Mouse (Mus musculus) NIH3T3 (cell line): ENCODE results near the gene Cyp26a1.

ENCODE experiments used
- DNase-seq: peaks from one replicate; pipeline ENCODE4 v3.0.0-alpha.2; 2012; ENCODE audit warnings: low read depth

The Cyp26a1 gene

GRCm38 (mm10) chr19:37697651-37698272, at the start of gene Cyp26a1:
Cyp26a1 (plus strand) TSS chr19:37697798.
- DNase-seq, result no peak

GRCm38 (mm10) chr19:37647994-37648393, 49.6 kb upstream of the Cyp26a1 start:
- peak; percentile 73 for DNase-seq

- DNase-seq, result no peak
Measured at GRCm38 (mm10) chr19:37650526-37650925, 47.1 kb upstream of the Cyp26a1 start.

GRCm38 (mm10) chr19:37654012-37654411, 43.6 kb upstream of the Cyp26a1 start:
- DNase-seq, result no peak

- no peak for DNase-seq
Measured at GRCm38 (mm10) chr19:37656441-37656840, 41.2 kb upstream of the Cyp26a1 start.

GRCm38 (mm10) chr19:37665256-37665655, 32.3 kb upstream of the Cyp26a1 start:
- DNase-seq, result no peak

GRCm38 (mm10) chr19:37667855-37668594, 29.6 kb upstream of the Cyp26a1 start:
- DNase-seq, result no peak

- no peak for DNase-seq
Measured at GRCm38 (mm10) chr19:37668657-37669056, 28.9 kb upstream of the Cyp26a1 start.

GRCm38 (mm10) chr19:37669486-37669885, 28.1 kb upstream of the Cyp26a1 start:
- no peak for DNase-seq

GRCm38 (mm10) chr19:37673393-37673792, 24.2 kb upstream of the Cyp26a1 start:
- peak; percentile 87 for DNase-seq

GRCm38 (mm10) chr19:37685281-37685680, 12.3 kb upstream of the Cyp26a1 start, which contains the start of gene Cyp26c1:
Cyp26c1 (plus strand) TSS chr19:37685581.
- no peak for DNase-seq

GRCm38 (mm10) chr19:37686347-37686746, 11.3 kb upstream of the Cyp26a1 start:
- DNase-seq, result no peak

- DNase-seq, result no peak
Measured at GRCm38 (mm10) chr19:37686941-37687850, 10.4 kb upstream of the Cyp26a1 start.

- peak; percentile 82 for DNase-seq
Measured at GRCm38 (mm10) chr19:37689478-37689877, 8.1 kb upstream of the Cyp26a1 start.

GRCm38 (mm10) chr19:37690716-37691115, 6.9 kb upstream of the Cyp26a1 start:
- no peak for DNase-seq

GRCm38 (mm10) chr19:37692879-37693278, 4.7 kb upstream of the Cyp26a1 start:
- no peak for DNase-seq

GRCm38 (mm10) chr19:37695146-37695545, 2.5 kb upstream of the Cyp26a1 start:
- DNase-seq, result no peak

GRCm38 (mm10) chr19:37695762-37696602, 1.6 kb upstream of the Cyp26a1 start:
- DNase-seq, result no peak

- DNase-seq, result no peak
Measured at GRCm38 (mm10) chr19:37696603-37697334, 829 bp upstream of the Cyp26a1 start.

GRCm38 (mm10) chr19:37697335-37697636, 312 bp upstream of the Cyp26a1 start:
- no peak for DNase-seq
